Mouse (Mus musculus) liver, embryonic 12.5 days (tissue): Measurements from ENCODE around the gene Ppp2r1b. TPM values are rescaled to one million over a fixed set of nuclear protein-coding genes. Genes with fewer than 3 reads are reported as not detected.

ENCODE experiments used
- ATAC-seq: fragments of 200-750 bp; cut with Nextera tagmentation; 2 replicates; pipeline ENCODE4 v1.8.0; 2017; ENCODE audit warnings: moderate number of reproducible peaks, mild to moderate bottlenecking, moderate library complexity
- H3K27ac ChIP-seq: fragments of 300-500 bp; sonication (generic); 2 replicates; pipeline ENCODE4 v1.5.1; 2016; ENCODE audit warnings: mild to moderate bottlenecking
- H3K27me3 ChIP-seq: fragments of 300-500 bp; sonication (generic); replicated peaks from 2 replicates; pipeline ENCODE4 v1.6.1; 2016; ENCODE audit warnings: mild to moderate bottlenecking, moderate library complexity
- H3K36me3 ChIP-seq: fragments of 300-500 bp; sonication (generic); 2 replicates; pipeline ENCODE4 v1.6.1; 2016; ENCODE audit warnings: mild to moderate bottlenecking, moderate library complexity
- H3K4me1 ChIP-seq: fragments of 300-500 bp; sonication (generic); 2 replicates; pipeline ENCODE4 v1.6.1; 2016
- H3K4me2 ChIP-seq: fragments of 300-500 bp; sonication (generic); 2 replicates; pipeline ENCODE4 v1.6.1; 2016; ENCODE audit warnings: mild to moderate bottlenecking, moderate library complexity
- H3K4me3 ChIP-seq: fragments of 300-500 bp; sonication (generic); 2 replicates; pipeline ENCODE4 v1.5.1; 2016; ENCODE audit warnings: mild to moderate bottlenecking, moderate library complexity
- H3K9ac ChIP-seq: fragments of 300-500 bp; sonication (generic); 2 replicates; pipeline ENCODE4 v1.6.1; 2016; ENCODE audit warnings: mild to moderate bottlenecking, moderate library complexity
- H3K9me3 ChIP-seq: fragments of 300-500 bp; sonication (generic); replicated peaks from 2 replicates; pipeline ENCODE4 v1.6.1; 2016; ENCODE audit warnings: mild to moderate bottlenecking, moderate library complexity
- WGBS: fragments of 180-500 bp; shearing (Covaris S2); methylation state at CpG from one replicate; pipeline ENCODE4 v1.1.7; 2016; ENCODE audit not compliant: insufficient replicate concordance; 5-methylcytosine and 5-hydroxymethylcytosine counted together
- polyA plus RNA-seq: library from polyadenylated mRNA; unstranded; fragments of >200 nt; fragmentation: Nextera tagmentation; extraction: Ambion mirVana; gene quantifications from 2 replicates; pipeline ENCODE4 v1.2.1, GENCODE M21; 2016

The Ppp2r1b gene
- polyA plus RNA-seq, 1 experiment from 2014 or later = 137 TPM

DNA sequence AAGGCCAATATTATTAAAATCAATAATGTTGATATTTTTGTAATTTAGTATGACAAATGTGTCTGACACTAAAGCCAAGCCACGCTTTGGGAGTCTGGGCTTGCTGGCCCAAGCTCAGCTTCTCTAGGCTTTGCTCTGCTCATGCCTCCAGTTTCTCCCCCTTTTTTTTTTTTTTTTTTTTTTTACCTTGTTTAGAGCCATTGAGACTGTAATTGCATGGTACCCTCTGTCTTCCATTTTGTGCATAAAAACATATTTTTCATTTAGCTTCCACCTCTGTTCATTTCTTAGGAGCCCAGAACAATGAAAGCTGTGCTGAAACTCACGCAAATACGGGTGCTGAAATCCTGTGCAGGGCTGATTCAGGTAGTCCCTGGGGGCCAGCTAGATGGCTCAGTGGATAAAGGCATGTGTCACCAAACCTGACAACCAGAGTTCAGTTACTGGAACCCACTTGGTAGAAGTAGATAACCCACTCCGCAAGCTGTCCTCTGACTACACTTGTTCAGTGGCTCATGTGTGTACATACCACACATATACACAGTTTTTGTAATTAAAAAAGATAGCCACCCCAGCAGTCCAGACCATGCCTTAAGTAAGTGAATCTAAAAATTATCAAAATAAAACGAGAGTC lies 10.1 kb downstream of the Ppp2r1b start:
- no peaks in the 10 kb centered on the region for H3K9me3 ChIP-seq
- H3K27ac ChIP-seq = peak overlapping the region; percentile 95
- peaks cover 84% of the 10 kb centered on the region for H3K4me1 ChIP-seq
- WGBS = 29% methylated on average over 5 of the region's 5 CpGs
- H3K27me3 ChIP-seq = no peaks in the 10 kb centered on the region
- peak overlapping the region; percentile 98; the same call in 1 of the 2 replicates for H3K9ac ChIP-seq
- H3K4me3 ChIP-seq = peak overlapping the region; percentile 26
- ATAC-seq = peak; percentile 57
- peaks cover 18% of the 10 kb centered on the region for H3K36me3 ChIP-seq
- peak overlapping the region; percentile 85 for H3K4me2 ChIP-seq

DNA sequence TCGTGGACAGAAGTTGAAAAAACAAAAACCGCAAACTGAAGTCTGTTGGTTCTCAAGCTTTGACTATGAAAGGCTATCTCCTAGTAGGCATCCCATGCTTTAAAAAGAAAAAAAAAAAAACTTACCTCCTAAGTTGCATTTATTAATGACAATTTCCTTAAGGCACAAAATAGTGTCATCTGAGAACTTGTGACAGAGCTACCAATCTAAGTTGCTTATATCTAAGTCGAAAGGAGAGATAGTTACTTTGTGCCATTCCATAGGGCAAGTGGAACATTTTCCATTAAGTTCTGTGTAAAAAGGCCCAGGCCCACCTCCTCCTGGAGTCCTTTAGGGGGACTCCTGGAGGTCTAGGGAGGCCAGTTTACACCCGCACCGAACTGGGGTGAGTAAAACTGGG lies 10.7 kb downstream of the Ppp2r1b start:
- peak overlapping the region; percentile 85 for H3K4me2 ChIP-seq
- H3K4me1 ChIP-seq = peaks cover 84% of the 10 kb centered on the region
- H3K27ac ChIP-seq = peak overlapping the region; percentile 95
- H3K36me3 ChIP-seq = peaks cover 23% of the 10 kb centered on the region
- 46% methylated on average over 5 of the region's 5 CpGs for WGBS
- peak overlapping the region; percentile 99 for H3K4me3 ChIP-seq
- no peaks in the 10 kb centered on the region for H3K27me3 ChIP-seq
- ATAC-seq = no peak
- H3K9me3 ChIP-seq = no peaks in the 10 kb centered on the region
- H3K9ac ChIP-seq = peak overlapping the region; percentile 98

DNA sequence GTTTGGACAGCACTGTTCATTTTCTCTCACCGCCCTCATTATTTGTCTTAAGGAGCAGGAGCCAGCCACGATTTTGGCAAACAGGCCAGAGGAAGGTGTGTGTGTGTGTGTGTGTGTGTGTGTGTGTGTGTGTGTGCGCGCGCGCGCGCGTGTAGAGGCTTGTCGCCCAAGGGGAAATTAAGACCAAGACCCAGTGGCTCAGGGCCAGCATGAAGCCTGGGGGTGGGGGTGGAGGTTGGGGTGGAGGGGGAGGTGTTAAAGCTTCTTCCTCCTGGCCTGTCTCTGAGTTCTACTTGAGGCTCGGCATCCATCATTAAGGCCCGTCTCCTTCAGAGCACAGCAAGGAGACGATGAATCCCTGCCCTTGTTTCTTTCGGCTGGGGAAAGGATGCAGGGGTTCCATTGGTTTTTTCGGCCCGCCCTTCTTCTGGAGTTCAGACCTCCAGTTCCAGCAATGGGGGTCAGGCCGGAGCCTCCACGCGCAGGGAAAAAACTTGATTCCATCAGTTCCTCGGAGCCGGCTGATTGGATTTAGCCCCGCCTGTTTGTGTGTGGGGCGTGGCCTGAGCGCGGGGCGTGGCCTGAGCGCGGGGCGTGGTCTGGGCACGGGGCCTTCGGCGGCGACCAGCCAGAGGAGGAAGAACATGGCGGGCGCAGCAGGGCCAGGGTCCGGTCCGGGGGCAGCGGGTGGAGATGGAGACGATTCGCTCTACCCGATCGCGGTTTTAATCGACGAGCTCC lies 11.4 kb downstream of the Ppp2r1b start:
- no peaks in the 10 kb centered on the region for H3K9me3 ChIP-seq
- H3K27ac ChIP-seq = peak overlapping the region; percentile 95
- H3K9ac ChIP-seq = peak overlapping the region; percentile 98
- H3K4me1 ChIP-seq = peaks cover 78% of the 10 kb centered on the region
- H3K4me3 ChIP-seq = peak overlapping the region; percentile 99
- 1% methylated on average over 45 of the region's 45 CpGs for WGBS
- H3K36me3 ChIP-seq = peaks cover 30% of the 10 kb centered on the region
- no peaks in the 10 kb centered on the region for H3K27me3 ChIP-seq
- ATAC-seq = peak; percentile 70
- peak overlapping the region; percentile 85 for H3K4me2 ChIP-seq

DNA sequence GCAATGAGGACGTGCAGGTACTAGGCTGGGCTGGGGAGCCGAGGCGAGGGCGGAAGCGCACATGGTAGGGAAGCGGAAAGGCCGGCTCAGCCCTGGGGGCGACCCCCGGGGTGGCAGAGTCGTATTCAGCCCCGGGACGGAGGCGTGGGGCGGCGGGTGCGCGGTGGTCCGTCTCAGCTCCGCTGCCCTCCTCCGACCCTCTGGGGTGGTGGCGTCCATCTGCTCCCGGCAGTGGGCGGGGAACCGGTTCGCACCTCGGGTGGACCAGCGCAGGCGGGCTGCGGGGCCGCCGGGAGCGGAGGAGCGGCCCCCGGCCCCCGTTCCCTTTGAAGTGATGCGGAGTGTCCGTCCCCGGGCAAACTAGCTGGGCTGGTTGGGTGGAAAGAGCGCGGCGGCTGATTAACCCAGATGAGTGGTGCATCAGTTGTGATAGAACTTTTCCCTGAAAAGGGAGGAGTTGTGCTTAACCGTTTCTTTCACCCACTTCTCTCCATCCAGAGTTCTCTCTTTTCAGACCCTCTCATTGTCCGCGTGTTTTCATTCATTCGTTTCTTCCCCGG lies 12.1 kb downstream of the Ppp2r1b start:
- peak; percentile 46 for ATAC-seq
- H3K27ac ChIP-seq = peak overlapping the region; percentile 95
- no peaks in the 10 kb centered on the region for H3K27me3 ChIP-seq
- WGBS = 2% methylated on average over 46 of the region's 46 CpGs
- peak overlapping the region; percentile 98 for H3K9ac ChIP-seq
- peak overlapping the region; percentile 85 for H3K4me2 ChIP-seq
- H3K4me1 ChIP-seq = peaks cover 74% of the 10 kb centered on the region
- no peaks in the 10 kb centered on the region for H3K9me3 ChIP-seq
- H3K4me3 ChIP-seq = peak overlapping the region; percentile 99
- H3K36me3 ChIP-seq = peaks cover 37% of the 10 kb centered on the region

DNA sequence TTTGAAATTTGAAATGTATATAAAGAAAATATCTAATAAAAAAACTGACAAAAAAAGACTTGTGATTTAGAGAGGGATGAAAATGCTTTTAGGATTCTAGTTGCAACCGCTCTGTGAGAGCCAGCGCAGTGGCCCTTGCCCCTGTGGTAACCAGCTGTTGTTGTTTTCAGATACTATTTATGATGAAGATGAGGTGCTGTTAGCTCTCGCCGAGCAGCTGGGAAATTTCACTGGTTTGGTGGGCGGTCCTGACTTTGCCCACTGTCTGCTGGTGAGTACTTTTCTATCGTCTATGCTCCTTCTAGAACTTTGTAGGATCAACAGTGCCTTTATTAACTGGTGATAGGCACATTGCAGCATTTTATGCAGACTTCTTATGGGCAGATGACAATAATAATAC lies 13.6 kb downstream of the Ppp2r1b start:
- no peak overlapping the region for H3K9ac ChIP-seq
- peaks cover 58% of the 10 kb centered on the region for H3K4me1 ChIP-seq
- no peaks in the 10 kb centered on the region for H3K9me3 ChIP-seq

DNA sequence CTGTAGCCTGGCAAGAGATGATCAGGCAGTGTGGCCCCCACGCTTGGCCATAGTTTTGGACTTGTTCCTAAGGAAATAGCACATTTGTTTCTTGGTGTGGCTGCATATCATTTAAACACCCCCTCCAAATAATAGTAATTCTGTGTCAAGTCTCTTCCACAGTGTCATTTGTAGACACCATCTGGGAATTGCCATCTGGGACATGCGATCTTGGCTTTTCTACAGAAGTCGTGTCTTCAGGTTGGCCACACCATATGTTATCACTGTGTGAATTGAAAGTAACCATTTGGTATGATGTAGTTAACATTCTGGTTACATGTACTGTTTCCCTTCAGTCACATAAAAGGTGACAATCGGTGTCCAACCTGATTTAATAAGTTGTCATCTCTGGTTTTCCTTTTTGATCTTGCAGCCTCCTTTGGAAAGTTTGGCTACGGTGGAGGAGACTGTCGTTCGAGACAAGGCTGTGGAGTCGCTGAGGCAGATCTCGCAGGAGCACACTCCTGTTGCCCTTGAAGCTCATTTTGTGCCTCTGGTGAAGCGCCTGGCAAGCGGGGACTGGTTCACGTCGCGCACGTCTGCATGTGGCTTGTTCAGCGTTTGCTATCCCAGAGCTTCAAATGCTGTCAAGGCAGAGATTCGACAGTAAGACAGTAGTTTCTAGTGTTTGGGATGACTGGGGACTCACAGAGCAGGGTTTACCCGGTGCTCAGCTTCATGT lies 16.2 kb downstream of the Ppp2r1b start:
- Histone ChIP-seq H3K9me3 (no peaks in the 10 kb centered on the region), H3K4me3 (no peak overlapping the region), H3K36me3 (peaks cover 78% of the 10 kb centered on the region), H3K27ac (no peak overlapping the region), H3K4me2 (no peak overlapping the region), H3K9ac (no peak overlapping the region), H3K4me1 (peaks cover 41% of the 10 kb centered on the region), H3K27me3 (no peaks in the 10 kb centered on the region)
- ATAC-seq = no peak
- 91% methylated on average over 18 of the region's 18 CpGs for WGBS

More for the DNA sequence above, 13.6 kb downstream of the Ppp2r1b start:
- Histone ChIP-seq H3K27me3 (no peaks in the 10 kb centered on the region), H3K4me2 (peak overlapping the region; percentile 40), H3K4me3 (peak overlapping the region; percentile 10), H3K36me3 (peaks cover 52% of the 10 kb centered on the region), H3K27ac (no peak overlapping the region)
- WGBS = 82% methylated on average over 6 of the region's 6 CpGs
- ATAC-seq = no peak

DNA sequence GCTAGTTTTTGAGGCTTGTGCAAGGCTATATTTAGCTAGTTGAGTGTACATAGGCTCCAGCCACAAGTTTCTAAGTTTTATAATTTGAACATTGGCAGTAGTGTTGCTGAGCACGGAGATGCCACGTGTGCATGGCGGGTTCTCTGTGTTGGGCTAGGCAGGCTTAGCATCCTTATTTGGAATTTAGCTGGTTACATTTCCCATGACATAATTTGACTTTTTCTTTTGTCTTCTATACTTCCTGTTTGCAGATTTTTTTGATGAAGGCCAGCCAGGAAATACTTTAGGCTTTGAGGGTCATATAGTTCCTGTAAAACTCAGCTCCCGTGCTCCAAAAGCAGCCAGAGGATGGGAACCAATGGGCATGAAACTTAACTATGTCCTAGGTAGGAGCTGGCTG lies 18.7 kb downstream of the Ppp2r1b start:
- H3K27ac ChIP-seq = no peak overlapping the region

DNA sequence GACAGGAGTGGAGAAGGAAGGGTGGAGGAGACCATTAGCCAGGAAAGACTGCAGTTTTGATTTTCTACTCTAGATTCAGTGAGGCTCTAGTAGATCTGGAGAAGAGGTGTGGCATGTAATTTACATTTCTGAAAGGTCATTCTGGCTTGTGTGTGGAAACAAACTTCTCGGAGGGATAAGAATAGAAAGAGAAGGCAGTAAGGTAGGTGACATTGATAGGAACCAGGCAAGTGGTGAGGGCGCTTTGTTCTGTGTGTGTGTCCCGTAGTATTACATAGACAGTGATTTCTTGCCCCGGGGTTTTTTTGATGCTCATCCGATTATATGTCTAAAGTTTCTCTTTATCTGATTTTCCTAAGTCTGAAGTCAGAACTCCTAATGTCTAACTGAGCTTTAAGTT lies 19.8 kb downstream of the Ppp2r1b start:
- Histone ChIP-seq H3K4me1 (peaks cover 16% of the 10 kb centered on the region), H3K4me3 (no peak overlapping the region), H3K36me3 (peaks cover 100% of the 10 kb centered on the region), H3K27me3 (no peaks in the 10 kb centered on the region), H3K9me3 (no peaks in the 10 kb centered on the region), H3K27ac (no peak overlapping the region), H3K4me2 (no peak overlapping the region), H3K9ac (no peak overlapping the region)
- WGBS = 74% methylated on average over 5 of the region's 5 CpGs
- no peak for ATAC-seq

More for the DNA sequence above, 18.7 kb downstream of the Ppp2r1b start:
- no peak overlapping the region for H3K4me2 ChIP-seq
- H3K36me3 ChIP-seq = peaks cover 100% of the 10 kb centered on the region
- H3K9me3 ChIP-seq = no peaks in the 10 kb centered on the region
- 81% methylated on average over 4 of the region's 4 CpGs for WGBS
- no peak for ATAC-seq
- no peak overlapping the region for H3K4me3 ChIP-seq
- H3K9ac ChIP-seq = no peak overlapping the region
- H3K27me3 ChIP-seq = no peaks in the 10 kb centered on the region
- peaks cover 27% of the 10 kb centered on the region for H3K4me1 ChIP-seq

DNA sequence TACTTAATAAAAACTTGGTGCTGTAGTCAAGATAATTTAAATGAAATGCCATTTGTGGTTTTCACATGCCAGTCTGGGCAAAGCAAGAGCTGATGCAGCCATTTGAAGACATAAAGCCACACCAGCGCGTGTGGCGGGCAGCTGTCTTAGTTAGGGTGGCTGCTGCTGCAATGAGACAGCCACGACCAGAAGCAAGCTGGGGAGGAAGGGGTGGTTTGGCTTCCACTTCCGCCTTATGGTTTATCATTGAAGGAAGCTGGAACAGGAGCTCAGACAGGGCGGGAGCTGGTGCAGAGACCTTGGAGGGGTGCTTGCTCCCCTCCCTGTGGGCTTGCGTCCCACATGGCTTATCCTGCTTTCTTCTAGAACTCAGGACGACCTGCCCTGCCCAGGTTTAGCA lies 20.7 kb downstream of the Ppp2r1b start:
- Histone ChIP-seq H3K9me3 (no peaks in the 10 kb centered on the region), H3K4me2 (no peak overlapping the region), H3K9ac (no peak overlapping the region), H3K27ac (no peak overlapping the region), H3K36me3 (peaks cover 100% of the 10 kb centered on the region), H3K4me3 (no peak overlapping the region), H3K4me1 (peaks cover 8% of the 10 kb centered on the region; the same call in 1 of the 2 replicates), H3K27me3 (no peaks in the 10 kb centered on the region)
- 48% methylated on average over 8 of the region's 8 CpGs for WGBS
- ATAC-seq = no peak

DNA sequence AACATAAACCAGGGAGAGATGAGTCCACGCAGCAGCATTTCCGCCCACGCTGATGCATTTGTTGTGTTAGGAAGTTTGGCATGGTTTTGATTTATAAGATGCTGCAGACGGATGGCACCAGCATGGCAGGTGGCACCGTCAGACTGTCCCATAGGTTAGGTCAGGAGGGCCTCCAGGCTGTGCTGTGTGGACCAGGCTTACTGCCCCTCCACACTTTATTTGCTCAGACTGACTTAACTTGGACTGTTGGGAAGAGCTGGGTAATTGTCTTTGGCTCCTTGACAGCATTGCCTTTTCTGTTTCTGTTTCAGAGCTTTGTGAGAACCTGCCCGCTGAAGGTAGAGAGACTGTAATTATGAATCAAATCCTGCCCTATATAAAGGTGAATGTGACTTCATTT lies 21.9 kb downstream of the Ppp2r1b start:
- H3K4me3 ChIP-seq = no peak overlapping the region
- H3K9ac ChIP-seq = no peak overlapping the region
- H3K4me1 ChIP-seq = peaks cover 8% of the 10 kb centered on the region; the same call in 1 of the 2 replicates
- H3K9me3 ChIP-seq = no peaks in the 10 kb centered on the region
- 94% methylated on average over 6 of the region's 6 CpGs for WGBS
- no peak overlapping the region for H3K27ac ChIP-seq
- no peaks in the 10 kb centered on the region for H3K27me3 ChIP-seq
- H3K36me3 ChIP-seq = peaks cover 94% of the 10 kb centered on the region
- no peak for ATAC-seq
- no peak overlapping the region for H3K4me2 ChIP-seq

DNA sequence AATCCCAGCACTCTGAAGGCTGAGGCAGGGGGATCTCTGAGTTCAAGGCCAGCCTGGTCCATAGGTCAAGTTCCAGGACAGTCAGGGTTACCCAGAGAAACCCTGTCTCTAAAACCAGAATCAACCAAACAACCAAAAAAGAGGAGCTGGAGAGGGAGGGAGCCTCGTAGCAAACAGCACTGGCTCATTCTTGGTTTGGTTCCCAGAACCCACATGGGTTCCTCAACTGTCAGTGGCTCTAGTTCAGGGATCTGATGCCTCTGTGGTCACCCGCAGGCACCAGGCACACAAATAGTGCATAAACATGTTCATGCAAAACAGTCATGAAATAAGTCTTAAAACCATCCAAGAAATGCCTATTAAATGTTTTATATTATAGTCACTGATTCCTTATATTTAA lies 23.1 kb downstream of the Ppp2r1b start:
- H3K4me2 ChIP-seq = no peak overlapping the region
- H3K9ac ChIP-seq = no peak overlapping the region
- WGBS = 82% methylated on average over 2 of the region's 2 CpGs
- H3K27me3 ChIP-seq = no peaks in the 10 kb centered on the region
- no peak overlapping the region for H3K4me3 ChIP-seq
- no peak overlapping the region for H3K27ac ChIP-seq
- H3K4me1 ChIP-seq = peaks cover 8% of the 10 kb centered on the region; the same call in 1 of the 2 replicates
- peaks cover 94% of the 10 kb centered on the region for H3K36me3 ChIP-seq
- ATAC-seq = no peak
- no peaks in the 10 kb centered on the region for H3K9me3 ChIP-seq

DNA sequence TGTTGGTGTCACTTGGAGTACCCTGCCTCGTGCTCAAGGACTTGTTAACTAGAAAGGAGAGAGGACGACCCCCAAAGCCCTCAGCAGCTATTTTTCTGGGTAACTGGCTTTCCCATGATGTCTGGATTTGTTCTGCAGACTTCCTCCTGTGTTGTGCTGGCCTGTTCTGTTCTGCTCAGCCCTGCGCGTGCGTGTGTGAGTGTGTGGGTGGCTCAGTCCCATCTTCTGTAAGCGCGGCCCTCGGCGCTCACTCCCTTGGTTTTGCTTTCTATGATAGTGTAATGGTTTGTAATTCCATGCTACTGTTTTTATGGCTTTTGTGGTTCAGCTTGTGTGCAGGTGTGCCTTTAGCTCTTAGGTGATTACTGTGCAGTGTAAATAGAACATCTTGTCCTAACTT lies 28.1 kb downstream of the Ppp2r1b start:
- Histone ChIP-seq H3K9me3 (no peaks in the 10 kb centered on the region), H3K27me3 (no peaks in the 10 kb centered on the region), H3K4me2 (no peak overlapping the region), H3K9ac (no peak overlapping the region), H3K4me1 (no peaks in the 10 kb centered on the region), H3K27ac (no peak overlapping the region), H3K4me3 (no peak overlapping the region), H3K36me3 (peaks cover 94% of the 10 kb centered on the region)
- ATAC-seq = no peak
- 92% methylated on average over 9 of the region's 9 CpGs for WGBS
